14 mouse cellular contexts compared by ENCODE assay signal in genomic region chr13:30795960-30796359, GRCm38 (mm10).
DNase-seq lines count a peak whose midpoint lies in the region.
"Had no signal": no experiment of that assay in that cellular context is flagged by ENCODE, and none has a peak within 500 bp of the region (broad histone marks: within the 10 kb centered on the region; RNA-seq: fewer than 3 reads in every experiment).

No protein-coding gene starts in this region.

- DNase-seq in heart, adult 11 months = peak; percentile 67
- DNase-seq in heart, adult 9 months (ENCODE audit: low spot score in 2 of 2) = no peak
- peak; percentile 5 to 6 for DNase-seq in right cerebral cortex, postnatal 10 days (ENCODE audit: low spot score in 2 of 2)
- no peak for DNase-seq in right cerebral cortex, adult 18-20 months
- peak; percentile 52 for DNase-seq in induced T-regulatory cell, adult 2 months (ENCODE audit: low read depth)
- DNase-seq: adrenal gland, adult 8-10 months; adrenal gland, postnatal 14 days; adrenal gland, postnatal 36 days; B cell, adult 2 months; cerebellum, adult 11-12 months; cerebellum, adult 2 months; cerebellum, adult 9-10 months; cerebellum, postnatal 10 days; cerebellum, postnatal 25 days had no signal

Comparison
In these comparisons a context has a peak if more than half of its experiments do, and no peak if none do; other contexts are left out.
1. DNase-seq: peak in heart, adult 11 months (single experiment), right cerebral cortex, postnatal 10 days (2 of 2) and induced T-regulatory cell, adult 2 months (single experiment); none in heart, adult 9 months (0 of 2) and right cerebral cortex, adult 18-20 months (single experiment).